Mouse (Mus musculus) adipocyte (in vitro differentiated cells): Measurements from ENCODE around the gene Nfkb1.
A peak's percentile ranks its signal among the peaks of the same experiment; 100 is the strongest.

Source experiments
- DNase-seq: peaks from one replicate; pipeline ENCODE4 v3.0.0-alpha.2; 2016; ENCODE audit warnings: low spot score

Nfkb1 gene

DNA sequence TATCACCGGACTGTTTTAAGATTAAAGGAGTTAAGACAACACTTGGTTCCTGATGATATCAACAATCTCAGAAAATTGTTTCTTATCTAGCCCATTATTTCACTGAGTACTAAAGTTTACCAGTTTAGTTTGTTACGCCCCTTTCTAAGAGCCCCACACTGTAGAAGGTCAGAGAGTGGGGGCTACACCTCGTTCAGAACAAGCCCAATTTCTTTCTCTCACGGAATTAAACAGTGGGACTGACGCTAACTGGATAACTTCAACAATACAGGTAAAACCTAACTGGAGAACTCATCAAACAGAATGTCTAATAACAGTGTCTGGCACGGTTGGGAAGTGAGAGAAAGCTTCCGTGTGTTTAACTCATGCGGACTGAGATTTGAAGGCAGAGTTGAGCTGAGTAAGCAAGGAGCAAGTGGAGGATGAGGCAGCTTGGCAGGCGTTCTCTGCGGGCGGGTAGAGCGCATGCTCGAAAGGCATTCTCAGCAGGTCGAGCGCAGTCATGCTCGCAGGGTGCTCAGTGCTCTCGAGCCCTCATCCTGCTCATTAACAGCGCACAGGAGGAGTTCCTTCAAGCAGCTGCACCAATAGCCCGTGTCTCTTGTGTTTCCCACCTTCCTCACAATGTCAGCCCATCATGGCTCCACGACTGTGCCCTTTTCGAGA, 60.8 kb downstream of the Nfkb1 start:
- no peak for DNase-seq

DNA sequence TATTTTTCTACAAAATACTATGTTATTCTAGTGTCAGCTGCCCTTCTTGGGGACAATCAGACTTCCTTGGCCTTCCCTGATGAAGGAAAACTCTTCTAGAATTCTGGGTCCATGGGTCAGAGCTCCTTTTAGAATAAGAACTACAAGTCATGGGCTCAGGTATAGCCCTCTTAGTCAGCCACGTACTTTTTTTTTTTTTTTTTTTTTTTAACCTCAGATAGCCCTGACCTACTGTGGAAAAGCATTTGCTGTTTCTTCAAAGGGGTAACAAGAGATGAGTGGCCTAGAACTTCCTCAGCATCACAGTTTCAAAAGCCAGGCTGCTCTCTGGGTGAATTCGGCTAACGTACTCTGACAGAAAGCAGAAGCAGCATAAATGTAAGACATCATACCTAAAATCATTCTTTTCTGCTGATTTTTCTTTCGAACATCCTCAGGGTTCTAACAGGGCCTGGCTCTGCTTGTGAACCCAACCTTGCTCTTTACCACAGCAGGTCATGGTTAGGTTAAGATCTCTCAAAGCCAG, 61.5 kb downstream of the Nfkb1 start:
- no peak for DNase-seq

GRCm38 (mm10) chr3:135628706-135629169, 62.6 kb downstream of the Nfkb1 start:
- DNase-seq: no peak

DNA sequence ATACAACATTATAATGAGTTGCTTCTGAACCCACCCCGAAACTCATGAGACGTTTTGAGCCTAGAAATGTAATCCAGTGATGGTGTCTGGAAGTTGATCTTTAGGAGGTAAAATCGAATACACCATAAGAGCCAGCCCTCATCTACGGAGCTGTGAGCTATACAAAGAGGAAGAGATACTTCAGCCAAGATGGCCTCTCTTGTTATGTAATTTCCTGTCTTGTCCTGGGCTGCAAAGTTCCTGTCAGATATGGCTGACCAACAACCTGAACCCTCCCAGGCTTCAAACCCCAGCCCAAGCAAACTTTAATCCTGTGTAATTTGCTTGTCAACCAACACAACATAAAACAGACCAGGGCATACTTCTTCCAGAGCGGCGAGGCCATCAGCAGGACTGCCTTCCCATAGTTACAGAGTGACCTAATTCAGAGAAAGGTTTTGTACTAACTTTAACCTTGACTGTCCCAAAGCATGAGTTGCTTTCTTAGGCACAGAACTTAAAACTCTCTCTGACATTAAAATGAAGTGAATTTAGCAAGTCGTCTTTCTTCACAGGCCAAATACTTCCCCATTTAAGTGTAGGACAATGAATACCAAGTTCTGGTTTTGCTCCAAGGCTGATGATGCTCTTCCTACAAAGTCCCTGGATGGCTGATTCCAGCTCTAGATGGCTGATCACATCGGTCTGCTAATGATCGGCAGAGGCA, 63.2 kb downstream of the Nfkb1 start:
- DNase-seq: no peak

DNA sequence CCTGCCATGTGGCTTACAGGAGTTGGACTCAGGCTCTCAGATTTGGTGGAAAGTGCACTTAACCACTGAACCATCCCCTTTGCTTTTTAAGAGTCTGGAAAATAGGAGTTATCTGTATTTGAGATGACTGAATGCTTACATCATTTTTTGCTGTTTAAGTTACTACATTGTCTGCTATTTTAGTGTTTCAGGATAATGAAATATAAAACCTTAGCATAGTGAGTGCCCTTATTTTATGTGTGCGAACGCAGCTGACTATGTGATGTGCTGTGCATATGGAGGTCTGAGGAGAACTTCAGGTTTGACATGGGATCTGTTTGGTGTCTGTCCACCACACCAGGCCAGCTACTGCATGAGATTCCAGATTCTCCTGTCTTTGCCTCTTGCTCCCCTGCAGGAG, 66.1 kb downstream of the Nfkb1 start:
- no peak for DNase-seq

GRCm38 (mm10) chr3:135616730-135617129, 74.6 kb downstream of the Nfkb1 start:
- no peak for DNase-seq

GRCm38 (mm10) chr3:135614376-135614775, 77.0 kb downstream of the Nfkb1 start:
- DNase-seq: no peak

DNA sequence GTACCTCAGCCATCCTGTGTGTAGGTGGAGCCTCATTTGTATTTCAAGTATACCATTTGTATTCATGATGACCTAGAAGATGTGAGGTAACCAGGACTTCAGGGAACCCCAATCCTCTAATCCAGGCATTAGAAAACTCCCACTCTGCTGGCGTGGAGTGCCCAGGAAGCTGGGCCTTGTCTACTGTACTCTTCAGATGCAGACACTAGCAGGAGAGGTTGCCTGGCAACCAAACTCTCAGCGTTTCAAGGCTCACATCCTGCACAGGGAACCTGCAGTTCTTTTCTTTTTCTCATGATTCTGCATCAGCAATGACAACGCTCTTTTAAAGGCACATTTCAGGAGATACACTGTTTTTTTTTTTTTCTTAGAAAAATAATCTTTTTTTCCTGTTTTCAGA, 81.1 kb downstream of the Nfkb1 start:
- no peak for DNase-seq

DNA sequence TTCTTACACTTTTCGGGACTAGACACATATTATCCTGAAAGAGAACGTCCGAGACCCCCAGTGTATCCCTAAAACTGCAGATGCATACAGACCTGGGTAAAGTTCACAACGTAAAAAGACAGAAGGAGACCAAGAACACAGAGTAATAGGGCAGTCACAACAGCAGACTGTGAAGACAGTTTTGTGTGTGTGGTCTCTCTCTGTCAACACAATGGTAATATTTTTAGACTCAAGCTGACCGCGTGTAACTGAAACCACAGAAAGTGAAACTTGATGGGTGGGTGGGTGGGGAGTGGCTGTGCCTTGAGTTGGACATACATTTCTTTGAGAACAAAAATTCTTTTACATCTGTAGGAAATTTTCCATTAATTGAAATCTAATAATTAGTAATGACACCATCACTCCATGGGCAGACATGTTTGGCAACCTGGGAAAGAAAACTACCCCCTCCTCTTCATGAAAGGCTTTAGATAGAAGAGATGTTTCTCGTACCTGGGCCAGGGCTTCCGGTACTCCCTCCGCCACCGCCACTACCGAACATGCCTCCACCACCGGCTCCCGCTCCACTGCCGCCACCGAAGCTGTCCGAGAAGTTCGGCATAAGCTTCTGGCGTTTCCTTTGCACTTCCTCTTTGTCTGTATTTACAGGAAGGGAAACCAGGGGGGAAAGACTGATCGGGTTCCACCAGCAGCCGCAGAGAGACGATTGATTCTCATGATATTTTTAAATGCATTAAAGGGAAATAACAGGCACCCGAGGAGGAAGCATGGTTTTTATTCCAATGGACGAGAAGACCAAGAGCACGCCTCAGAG, 83.5 kb downstream of the Nfkb1 start:
- no peak for DNase-seq

- DNase-seq: no peak
Measured at GRCm38 (mm10) chr3:135607021-135607420, 84.3 kb downstream of the Nfkb1 start.

DNA sequence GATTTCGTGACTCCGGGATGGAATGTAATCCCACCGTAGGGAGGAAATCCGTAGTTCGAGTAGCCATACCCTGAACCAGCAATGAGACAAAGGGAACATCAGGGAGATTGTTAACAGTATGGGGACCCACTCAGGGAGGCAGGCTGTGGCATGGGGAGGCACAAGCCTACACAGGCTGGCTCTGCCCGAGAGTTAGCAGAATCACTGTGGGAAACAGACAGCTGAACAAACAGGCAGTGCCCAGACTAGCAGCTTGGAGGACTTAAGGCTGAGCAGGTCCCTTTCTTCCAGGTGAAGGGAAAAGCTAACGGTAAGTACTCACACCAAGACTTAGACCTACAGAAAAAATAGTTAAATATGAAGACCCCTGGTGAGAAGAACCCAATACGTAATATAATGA, 84.8 kb downstream of the Nfkb1 start:
- DNase-seq: no peak

GRCm38 (mm10) chr3:135605474-135605873, 85.9 kb downstream of the Nfkb1 start:
- DNase-seq: no peak

DNA sequence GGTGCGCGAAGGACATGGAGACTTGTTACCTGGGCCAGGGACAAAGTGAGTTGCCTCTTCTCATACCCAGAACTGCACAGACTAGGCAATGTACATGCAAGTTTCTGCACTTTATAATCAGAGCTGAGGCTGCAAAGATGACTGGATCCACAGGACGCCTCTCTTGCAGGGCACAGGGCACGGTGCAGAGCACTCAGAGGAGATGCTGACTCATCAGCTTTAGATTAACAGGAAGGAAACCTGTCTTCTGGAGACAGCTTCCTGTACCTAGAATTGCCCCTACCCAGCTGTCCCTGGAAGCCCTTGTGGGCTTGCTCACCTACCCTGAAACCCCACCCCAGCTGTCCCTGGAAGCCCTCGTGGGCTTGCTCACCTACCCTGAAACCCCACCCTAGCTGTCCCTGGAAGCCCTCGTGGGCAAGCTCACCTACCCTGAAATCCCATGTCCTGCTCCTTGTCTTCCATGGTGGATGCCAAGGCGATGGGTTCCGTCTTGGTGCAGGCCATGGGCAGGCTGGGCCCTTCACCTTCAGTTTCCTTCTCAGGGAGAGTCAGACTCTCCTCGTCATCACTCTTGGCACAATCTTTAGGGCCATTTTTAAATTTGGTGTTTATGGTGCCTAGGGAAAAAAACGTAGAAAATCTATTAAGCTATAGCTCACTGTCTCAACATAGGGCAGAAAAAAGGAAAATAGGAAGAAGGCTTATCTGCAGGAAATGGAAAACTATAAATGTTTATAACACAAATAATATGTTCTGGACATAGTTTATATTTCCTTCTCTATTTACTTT, 86.5 kb downstream of the Nfkb1 start:
- no peak for DNase-seq

DNA sequence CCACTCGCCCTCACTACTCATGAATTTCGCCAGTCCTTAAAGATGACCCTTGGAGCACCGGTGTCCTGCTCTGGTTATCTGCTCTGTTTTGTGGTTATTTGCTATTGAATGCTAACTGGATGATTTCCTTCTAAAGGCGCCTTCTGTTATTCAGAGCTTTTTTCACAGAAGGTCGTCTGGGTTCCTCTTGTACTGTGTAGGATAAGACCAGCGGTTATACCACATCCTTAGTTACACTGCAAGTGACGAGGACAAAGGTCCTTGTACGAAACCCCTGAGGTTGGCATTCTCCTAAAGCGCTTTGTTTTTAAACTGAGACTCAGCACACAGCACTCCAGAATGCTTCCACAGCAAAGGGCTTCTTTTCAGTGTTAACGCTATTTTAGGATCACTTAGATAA, 88.6 kb downstream of the Nfkb1 start:
- no peak for DNase-seq

GRCm38 (mm10) chr3:135598355-135598754, 93.0 kb downstream of the Nfkb1 start:
- DNase-seq: no peak

DNA sequence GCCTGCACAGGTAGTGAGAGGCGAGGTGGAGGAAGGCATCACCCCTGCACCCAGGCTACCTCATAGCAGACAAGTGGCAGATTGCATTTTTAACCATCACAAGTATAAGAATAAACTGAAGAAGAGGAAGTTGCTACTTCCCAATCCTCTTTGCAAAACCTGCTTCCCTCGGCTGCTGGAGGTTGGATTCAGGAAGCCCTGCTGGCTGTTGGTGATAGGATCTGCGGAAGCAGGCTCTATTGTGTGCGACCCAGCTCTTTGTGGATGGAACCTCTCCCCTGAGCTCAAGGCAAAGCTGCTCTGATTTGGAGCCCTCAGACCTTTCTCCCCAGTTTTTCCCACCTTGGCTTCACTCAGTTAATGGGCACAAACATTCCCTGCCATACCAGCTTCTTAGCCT, 94.3 kb downstream of the Nfkb1 start:
- DNase-seq: no peak

DNA sequence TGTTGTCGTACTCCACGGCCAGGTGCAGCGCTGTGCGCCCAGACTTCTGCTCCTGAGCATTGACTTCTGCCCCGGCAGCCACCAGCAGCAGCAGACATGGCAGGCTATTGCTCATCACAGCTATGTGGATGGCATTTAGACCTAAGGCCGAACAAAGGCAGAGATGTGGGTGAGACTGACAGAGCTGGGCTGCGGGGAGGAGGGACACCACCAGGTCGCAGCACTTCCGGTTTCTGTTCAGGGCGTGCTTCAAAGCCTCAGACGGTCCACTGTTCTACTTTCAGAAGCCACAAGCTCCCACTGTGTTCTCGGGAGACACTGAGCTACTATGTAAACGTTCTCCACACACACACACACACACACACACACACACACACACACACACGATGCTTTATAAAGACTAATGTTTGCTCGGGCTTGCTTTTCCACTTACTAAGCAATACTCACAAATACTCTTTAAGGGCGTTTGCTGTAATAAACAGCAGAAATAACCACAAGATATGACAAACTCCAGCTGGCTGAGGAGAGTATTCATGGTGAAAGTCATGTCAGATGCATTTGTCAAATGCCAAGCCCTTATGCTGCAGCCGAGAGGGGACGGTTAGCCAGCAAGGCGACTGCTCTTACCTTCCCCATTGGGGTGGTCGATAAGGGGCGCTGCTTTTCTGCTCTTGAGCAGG, 97.0 kb downstream of the Nfkb1 start:
- no peak for DNase-seq

GRCm38 (mm10) chr3:135592011-135592410, 99.3 kb downstream of the Nfkb1 start:
- no peak for DNase-seq

DNA sequence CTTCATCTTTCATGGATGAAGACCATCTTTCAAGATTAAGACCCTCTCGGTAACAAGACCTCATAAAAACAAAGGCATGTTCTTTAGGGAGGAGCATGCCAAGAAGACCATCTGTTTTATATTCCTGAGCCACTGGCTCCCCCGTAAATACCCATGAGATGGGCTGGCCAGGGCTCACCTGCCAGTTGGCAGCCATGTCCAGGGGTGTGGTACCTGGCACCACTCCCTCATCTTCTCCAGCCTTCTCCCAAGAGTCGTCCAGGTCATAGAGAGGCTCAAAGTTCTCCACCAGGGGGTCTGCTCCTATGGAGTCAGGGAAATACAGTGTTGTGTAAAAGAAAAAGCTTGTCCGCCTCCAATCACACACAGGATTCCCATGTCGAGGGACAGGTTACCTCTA, 100.0 kb downstream of the Nfkb1 start:
- DNase-seq: no peak

GRCm38 (mm10) chr3:135590471-135590870, 100.9 kb downstream of the Nfkb1 start:
- no peak for DNase-seq

DNA sequence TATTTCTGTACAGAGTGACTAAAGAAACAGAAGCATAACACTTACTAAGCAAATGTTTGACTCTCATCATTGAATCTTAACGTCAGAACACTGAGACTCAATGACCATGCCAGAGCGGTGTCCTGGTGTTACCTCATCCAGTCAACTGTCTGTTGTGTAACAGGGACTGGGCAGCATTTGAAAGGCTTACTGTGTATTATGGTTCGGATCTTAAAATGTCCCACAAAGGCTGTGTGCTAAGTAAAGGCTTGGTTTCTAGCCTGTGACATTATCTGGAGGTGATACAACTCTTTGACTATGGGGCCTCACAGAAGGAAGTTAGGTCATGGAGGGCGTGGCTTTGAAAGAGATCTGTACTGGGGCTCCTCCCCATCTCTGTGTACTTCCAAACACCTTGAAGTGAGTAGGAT, 104.9 kb downstream of the Nfkb1 start:
- peak; percentile 82 for DNase-seq
